Mouse (Mus musculus): ENCODE results near the gene Lrrc1.
A peak's percentile ranks its signal among the peaks of the same experiment; 100 is the strongest.
"Not testable (repeated sequence)": the region's sequence is repeated elsewhere in the genome, so short reads cannot be mapped to it uniquely, and the experiment has no call there.

The Lrrc1 gene

DNA sequence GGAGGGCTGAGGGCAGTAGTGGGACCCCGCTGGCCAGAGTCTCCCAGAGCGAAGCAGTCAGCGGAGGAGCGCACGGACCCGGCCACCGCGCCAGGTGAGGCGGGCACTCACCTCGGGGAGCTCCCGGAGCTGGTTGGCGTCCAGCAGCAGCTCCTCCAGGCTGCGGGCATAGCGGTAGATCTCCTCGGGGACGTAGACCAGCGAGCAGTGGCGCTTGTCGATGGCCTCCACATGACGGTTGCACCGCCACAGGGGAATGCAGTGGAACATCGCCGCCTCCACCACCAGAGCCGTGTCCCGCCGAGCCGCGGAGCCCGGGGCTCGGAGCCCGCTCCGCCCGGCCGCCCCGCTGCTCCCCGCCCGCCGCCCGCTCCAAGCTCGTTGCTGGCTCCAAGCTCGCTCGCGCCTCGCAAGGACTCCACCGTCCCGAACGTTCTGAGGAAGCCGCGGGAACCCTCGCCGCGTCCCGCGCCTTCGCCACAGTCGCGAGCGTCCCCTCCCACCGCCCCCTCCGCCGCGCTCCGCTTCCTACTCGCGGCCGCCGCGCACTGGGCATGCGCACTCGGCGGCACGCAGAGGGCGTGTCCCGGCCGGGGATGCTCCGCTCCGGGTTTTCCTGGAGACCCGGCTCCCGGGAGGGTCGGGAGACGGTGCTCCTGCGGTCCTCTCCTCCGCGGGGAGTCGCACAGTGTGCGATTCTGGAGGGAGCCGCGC is at the start of gene Lrrc1:
TSS of gene Lrrc1 (minus strand) at position 517 of the 714 bp plus-strand sequence.
- DNase-seq: peak; percentile 92

DNA sequence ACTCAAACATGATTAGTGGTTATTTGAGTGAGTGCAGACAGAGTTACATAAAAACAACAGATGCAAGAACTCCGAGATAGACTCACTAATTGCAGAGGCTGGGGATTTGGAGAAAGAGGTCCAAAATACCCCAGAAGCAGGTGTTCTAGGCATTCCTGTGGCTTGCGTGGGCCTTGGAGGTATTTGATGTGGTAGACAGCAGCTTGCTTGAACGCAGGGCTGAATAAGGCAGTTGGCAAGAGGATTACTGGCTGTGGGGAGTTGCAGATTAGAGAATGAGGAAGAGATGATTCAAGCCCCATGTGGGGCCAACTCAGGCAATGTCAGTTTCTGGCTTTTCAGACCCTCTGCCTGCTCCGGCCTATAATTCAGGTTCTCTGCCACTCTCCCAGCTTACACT is 47.8 kb upstream of the Lrrc1 start:
- DNase-seq: no peak

DNA sequence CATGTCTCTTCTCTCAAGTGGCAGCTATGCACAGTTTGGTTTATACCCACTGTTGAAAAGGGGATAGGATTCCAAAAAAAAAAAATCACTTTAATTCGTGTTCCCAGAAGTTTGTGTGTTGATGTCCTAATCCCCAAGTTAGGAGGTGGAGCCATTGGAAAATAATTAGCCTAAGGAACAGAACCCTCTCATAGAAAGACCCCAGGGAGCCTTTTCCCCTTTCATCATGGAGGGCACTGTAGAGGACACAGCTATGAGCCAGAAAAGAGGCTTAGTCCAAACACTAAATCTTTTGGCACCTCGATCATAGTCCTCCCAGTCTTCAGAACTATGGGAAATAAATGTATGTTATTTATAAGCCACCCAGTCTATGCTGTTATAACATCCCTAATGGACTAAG is 44.8 kb upstream of the Lrrc1 start:
- no peak for DNase-seq

DNA sequence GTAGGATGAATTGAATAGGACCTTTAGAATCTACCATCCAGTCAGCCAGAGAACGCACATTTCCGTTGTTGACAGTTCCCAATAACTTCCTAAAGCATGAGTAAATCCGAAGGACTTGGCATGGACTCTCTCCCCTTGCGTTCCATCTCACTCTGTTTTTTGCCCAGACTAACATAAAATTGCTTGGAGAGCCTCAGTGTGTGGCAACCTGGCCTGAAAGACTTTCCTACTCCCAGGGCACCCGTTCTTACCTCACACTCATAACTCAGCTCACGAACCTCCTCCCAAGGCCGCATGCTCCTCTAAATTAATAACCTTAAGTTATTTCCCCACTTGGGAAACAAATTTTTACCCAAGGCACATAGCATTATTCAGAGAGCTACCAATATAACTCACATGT is 42.9 kb upstream of the Lrrc1 start:
- DNase-seq: no peak

DNA sequence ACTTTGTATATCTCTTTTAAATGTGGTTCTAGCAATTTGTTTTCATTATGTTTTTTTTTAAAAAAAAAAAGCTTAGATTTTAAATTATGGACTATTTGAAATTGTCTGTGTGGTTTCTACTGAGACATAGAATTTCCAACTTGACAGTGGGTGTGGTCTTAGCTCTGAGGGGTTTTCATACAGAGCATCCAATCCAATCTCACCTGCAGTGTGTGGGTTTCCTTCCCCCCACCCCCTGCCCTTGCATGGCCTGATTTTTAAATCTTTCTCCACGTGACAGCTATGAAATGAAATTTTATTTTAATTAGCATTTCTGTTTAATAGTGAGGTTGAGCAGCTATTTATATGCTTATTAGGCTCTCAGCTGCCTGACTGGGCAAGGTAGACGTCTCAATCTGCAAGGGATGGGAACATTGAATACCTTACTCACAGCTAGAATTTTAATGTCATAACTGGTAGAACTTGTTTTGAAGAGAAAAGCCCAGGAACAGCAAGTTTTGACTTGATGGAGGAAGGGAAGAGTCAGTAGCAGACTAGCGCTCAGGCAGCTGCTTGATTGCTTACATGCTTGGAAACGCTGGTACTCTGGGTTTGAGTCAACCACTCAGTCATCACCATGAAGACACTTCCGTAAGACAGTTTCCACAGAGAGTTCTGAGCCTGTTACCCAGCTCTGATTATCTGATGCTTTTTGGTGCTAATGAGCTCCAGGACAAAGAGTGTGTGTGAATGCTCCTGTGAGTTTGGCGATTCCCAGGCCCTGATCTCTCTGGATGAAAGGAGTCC is 42.3 kb upstream of the Lrrc1 start:
- no peak for DNase-seq

DNA sequence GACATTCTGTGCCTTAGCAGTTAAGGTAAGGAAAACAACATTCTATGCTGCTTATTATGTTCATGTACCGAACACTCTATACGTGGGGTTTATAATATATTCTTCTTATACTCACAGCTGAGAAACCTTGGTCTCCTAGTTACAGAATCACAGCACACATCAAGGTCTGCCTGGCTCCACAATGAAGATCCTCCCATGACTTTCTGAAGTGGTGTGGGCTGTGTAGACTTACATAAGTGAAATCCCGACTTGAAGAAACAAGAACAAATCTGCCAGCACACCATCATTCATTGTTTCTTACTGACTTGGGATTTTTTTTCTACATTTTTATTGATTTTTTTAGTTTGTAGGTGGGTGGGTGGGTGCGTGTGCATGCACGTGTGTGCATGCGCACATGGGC is 40.1 kb upstream of the Lrrc1 start:
- DNase-seq: no peak

DNA sequence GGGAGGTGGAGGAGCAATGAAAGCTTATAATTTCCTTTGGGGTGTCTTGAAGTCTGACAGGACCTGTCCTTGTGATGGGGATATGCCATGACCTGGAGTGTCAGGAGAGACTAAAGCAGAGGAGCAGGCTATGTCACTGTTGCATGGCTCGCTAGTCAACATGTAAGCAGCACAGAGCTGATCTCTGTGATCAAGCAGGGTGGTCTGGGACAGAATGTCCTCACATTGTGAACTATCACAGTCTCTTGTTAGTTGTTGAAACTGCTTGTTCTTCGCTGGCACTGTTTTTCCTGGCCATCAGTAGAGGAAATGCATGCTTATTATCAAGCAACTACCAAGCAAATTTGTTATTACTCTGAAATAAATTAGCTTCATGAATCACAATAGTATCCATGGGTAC is 38.6 kb upstream of the Lrrc1 start:
- DNase-seq: no peak

DNA sequence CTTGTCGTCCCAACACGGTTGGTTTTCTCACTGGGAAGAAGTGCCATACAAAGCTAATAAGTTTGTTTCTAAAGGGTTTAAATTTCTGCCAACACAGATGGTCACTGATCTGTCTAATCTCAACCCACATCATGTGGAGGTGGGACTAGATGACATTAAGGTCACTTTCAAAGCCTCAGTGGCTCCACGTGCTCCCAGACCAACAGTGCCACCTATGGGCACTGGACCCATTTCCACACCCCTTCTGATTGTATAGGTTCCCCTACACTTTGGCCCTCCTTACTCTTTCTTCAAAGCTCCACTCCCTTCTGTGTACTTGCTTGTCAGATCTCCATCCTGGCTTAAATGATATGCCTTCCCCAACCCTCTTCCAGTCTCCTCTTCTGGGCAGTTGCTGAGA is 35.2 kb upstream of the Lrrc1 start:
- DNase-seq: no peak

DNA sequence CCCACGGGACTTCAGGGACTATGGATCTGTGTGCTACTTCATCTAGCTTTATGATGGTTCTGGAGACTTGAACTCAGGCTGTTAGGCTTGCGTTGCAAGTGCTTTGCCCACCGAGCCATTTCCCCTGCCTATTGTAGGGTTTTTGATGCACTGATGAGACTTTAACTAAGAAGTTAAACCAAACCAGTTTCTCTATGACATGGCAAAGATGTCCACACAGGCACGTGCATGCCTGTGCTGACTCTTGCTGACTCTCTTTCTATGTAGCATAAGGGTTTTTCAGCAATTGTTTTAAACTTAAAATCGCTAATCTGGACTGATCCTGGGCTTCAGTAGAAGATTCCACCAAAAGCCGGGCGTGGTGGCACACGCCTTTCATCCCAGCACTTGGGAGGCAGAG is 33.3 kb upstream of the Lrrc1 start:
- DNase-seq: no peak

DNA sequence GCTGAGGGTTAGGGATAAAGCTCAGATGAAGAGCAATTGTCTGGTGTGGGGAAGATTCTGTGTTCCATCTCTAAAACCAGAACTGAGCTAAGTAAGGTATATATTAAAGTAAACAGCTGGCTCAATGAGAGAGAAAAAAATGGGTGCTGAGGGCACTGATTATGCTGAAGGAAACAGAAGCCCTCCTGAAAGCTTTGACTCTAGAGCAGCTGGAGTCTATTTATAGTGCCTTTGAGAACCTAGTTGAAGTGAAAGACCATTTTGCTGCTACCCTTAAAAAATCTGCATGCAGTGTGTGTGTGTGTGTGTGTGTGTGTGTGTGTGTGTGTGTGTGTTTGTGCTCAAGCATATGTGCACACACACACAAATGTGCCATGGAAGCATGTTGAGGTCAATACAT is 32.7 kb upstream of the Lrrc1 start:
- no peak for DNase-seq

DNA sequence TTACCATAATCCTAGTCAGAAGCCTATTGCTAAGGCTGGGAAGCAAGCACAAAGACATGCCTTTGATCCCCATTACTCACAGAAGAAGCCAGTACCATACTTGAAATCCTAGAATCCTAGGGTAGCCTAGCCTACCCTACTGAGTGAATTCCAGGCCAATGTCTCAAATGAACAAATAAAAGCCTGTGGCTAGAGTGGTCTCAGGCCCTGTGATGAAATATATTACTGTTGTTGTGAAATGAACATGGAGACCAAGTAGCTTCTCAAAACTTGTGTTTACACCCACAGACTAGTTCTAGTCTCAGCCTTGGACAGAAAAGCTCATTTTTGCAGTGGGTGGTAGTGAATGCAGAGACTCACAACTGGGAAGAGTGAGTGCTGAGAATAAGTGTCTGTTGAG is 31.6 kb upstream of the Lrrc1 start:
- no peak for DNase-seq

DNA sequence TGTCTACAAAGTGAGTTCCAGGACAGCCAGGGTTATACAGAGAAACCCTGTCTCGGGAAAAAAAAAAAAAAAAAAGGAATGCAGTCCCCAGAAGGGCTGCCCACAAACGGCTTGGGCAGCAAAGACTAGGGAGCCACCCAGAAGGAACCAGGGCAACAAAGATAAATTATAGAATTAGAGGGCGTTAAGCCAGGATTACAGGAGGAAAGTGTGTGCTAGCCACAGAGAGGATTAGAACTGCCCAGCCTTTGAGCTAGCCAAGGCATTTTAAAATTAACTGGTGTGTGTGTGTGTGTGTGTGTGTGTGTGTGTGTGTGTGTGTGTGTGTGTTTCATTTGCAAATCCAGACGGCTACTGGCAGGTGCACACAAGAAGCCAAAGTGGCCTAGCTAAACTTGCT is 30.3 kb upstream of the Lrrc1 start:
- not testable (repeated sequence) for DNase-seq

DNA sequence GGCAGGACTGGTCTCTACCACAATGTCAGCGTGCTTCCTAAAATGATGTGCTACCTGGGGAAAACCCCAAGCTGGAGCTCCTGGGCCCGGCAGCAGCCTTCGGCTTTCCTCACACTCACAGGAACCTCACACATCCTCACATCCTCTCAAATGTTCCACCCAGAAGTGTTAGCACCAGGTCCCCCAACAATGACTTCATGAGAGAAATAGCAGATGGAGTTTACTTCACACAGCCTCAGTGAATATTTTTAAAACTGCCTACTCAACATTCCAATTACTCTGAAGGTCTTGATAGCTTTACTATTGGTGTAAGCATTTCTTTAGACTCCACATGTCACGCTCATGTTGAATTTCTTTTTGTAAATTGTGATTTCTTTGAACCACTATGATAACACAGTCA is 27.2 kb upstream of the Lrrc1 start:
- DNase-seq: no peak

DNA sequence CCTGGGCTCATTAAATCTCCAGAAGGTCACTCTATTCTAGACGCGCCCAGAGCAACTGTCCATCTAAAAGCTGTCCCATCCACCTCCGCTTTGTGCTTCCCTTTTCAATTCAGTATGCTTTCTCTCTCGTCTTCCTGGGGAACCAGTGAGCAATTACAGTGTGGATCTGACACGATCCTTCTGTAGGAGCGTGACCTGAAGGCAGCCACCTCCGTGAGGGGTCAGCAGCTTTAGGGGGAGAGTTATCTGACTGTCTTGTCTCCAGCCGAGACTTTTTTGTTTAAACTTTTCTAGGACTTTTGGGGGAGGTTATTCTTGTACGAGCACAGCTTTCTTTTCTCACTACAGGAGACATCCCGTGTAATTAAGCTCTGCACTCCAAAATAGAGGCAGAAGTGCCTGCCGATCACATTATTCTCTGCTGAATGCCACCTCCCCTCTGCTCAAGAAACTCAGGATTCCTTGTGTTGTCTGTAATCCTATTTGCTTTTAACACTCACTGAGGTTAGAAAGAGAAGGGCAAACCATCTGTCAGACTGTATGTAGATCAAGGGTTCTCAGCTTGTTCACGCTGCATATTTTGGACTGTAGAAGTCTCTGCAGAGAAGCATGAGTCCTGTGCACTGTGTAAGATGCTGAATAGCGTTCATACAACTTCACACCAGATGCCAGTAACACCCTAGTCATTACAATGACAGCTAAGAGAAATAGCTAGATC is 24.3 kb upstream of the Lrrc1 start:
- no peak for DNase-seq

DNA sequence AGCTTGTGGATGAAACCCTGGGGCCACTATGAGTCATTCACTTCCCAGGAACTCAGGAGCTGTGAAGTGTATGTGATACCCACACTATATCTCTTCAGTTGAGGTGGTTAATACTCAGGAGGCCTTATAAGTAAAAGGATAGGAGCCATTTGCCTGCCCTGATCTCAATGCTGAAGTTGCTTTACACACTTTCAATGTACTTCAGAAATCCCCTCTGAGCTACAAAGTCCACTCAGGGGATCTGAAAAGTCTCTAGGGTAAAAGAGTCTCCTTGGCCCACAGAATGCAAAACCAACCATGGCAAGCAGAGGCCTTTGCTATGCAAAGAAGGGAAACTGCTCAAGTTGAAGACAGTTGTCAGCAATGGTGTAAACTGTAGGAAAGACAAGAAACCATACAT is 17.2 kb upstream of the Lrrc1 start:
- no peak for DNase-seq

DNA sequence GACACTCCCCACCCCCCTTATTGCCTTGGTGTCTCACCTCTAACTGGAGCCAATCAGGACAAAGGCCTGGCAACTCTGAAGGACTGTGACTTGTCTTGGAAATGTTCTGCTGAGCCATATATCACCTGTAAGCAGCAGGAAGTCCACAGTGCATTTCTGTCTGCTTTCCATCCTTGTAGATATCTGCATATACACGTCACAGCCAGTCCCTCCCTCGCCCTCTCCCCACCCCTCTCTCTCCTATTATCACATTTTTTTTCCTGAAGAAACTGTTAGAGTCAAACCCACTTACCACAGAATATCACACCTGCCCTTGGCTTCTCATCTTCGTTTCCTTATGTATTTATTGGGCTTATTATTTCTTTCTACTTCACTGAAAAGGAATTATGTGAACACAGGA is 13.3 kb upstream of the Lrrc1 start:
- DNase-seq: no peak

DNA sequence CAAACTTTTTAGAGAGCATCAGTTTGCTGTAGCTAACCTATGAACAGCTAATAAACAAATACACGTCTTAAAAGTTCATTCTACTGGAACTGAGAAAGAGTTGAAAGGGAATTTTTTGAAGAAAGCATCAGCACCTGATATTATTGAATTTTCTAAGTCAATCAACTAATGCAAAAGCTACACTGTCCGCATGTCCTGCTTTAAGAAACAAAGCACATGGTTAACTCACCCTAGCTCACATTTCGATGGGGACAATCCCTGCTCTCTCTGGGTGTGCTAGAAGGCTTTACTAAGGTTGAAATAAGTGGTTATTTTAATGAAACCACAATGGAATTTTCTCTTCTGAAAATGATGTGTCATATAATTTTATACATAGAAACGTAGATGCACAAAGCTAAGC is 12.5 kb upstream of the Lrrc1 start:
- DNase-seq: no peak

DNA sequence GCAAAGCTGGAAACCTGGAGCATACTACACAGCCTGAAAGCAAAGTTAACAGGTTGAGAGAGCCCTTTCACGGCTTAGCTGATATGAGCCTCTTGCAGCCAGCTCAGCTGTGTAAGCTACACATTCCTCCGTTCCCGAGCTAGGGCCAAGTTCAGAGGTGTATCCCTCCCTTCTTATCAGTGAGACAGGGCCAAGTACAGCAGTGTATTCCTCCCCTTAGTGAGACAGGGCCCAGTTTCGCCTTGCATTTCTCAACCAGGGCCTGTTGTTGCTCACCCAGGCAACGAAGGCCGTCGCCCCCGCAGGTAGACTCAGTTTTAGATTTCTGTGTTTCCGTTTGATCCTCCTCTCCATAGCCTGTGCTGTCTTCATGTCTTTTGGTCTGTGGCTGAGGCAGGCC is 11.8 kb upstream of the Lrrc1 start:
- no peak for DNase-seq

DNA sequence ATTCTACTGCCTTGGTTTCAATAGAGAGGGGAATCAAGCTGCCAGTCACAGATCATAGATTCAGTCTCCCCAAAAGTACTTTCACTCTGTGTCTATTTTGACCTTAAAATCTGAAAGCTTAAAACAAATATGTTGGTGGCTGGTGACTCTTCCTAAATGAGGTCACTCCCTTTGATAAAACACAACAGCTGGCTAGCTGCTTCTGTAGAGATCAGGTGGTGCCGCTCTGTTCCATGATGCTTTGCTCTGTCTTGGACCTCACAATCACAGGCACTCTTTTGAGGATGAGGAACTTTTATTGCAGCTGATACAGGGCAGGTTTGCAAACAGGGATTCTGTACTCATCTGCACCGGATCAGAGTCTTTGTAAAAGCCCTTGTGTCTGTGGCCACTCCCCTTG is 8.8 kb upstream of the Lrrc1 start:
- no peak for DNase-seq

DNA sequence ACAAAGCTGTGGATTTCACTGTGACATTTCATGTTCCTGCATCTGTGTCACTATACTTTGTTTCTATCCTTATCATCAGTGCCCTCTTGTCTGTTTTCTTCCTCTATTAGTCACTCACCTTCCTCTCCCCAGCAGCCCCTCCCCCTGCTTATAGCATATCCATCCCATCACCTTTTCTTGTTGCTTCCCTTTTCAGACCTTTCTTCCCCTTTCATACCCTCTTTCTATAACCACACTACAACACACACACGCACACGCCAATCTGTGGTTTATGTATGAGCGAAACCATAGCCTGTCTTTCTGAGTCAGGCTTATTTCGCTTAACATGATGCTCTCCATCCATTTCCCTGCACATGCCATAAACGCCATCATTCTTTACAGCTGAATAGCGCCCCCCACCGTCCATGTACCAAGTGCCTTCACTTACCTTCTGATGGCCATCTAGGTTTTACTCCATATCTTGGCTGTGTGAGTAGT is 6.4 kb upstream of the Lrrc1 start:
- no peak for DNase-seq

DNA sequence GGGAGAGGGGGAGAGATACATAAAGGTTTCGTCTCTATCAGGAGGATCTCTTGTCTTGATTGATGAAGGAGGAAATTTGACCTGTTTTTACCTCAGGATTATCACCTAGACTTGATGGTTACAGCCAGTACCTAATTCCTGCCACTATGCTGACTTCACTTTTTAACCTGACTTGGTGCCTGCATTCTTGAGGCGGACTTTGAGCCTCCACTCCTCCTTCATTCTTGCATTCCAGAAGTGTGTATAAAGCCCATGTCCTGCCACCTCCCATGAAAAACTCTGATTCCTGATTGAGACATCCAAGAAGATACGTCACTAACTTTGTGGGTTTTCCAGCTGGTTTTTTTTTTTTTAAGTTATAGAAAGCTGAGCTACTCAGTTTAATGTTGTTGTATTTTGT is 1.3 kb upstream of the Lrrc1 start:
- no peak for DNase-seq

DNA sequence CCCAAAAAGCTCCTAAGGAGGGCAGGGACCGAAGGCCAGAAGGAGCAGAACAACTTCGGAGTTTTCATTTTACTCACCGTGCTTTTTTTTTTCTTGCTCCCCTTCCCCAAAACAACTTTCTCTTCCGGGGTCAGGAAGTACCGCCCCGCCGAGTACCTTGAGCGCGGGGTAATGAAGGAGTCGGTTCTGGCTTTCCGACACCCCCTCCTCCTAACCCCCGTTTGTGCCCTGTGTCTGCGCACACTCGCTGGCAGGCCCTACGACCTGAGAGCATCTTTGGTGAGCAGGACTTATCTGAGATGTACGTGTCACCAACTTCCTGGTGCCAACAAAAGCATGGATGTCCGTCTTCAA is 375 bp upstream of the Lrrc1 start:
- no peak for DNase-seq

DNA sequence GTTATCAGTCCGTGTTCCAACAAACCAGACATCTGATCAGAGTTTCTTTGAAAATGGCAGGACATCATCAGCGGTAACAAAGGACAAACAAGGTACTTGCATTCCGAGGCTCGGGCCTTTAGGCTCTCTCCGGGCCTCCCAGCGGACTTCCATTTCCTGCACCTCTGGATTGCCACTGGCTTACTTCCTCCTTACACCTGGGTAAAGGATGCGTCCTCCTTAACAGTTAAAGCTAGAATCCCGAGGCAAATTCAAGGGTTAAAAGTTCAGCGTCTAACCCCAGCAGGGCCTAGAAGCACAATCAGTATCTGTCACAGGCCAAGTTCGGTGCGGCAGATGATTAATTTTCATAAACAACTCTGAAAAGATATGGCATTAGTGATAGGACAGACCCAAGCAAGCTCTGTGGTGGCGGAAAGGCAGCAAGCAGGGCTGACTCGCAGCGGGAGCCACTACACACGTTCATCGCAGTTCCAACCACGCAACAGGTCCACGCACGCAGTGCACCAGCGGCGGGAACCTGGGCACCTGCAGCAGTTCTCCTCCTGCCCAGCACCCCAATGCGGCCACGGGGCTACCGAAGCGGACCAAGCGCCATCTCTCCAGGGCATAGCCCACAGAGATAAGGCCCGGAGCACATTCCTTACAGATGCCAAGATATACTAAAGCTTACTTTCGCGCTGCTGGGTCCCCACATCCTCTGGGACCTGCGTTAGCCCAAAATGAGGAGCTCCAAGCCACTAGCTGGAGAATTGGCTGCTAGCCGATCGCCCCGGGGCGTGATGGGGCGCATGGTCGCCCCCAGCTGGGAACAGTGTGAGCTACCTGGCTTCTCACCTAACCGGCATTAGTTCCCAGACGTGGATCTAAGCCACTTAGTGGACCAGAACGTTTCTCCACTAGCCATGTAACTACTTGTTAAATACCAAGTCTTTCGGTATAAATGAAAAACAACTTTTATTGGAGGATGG is 1.0 kb downstream of the Lrrc1 start:
- DNase-seq: peak; percentile 55
